Mouse (Mus musculus): ENCODE results near the gene Oas1c.

DNA sequence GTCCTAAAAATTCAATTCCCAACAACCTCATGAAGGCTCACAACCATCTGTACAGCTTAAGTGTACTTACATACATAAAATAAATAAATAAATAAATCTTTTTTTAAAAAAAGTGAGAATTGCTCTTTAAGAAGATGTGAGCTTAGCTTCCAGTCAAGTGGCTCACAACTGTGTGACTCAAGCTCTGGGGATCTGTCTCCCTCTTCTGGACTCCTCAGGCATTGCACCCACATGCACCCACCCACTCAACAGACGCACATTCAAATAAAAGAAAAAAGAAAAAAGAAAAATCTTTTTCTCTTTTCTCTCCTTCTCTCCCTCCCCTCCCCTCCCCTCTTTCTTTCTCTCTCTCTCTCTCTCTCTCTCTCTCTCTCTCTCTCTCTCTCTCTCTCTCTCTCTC lies 30.7 kb downstream of the Oas1c start:
- TF ChIP-seq EP300 (optimal IDR thresholded peaks at IDR 0.05) (no peak), CTCF (IDR thresholded peaks at IDR 0.05; ENCODE audit: low read depth) (peak; percentile 33)
